ENCODE assay signal across 38 mouse cellular contexts in genomic region chr19:30003621-30004020, GRCm38 (mm10). TPM values are rescaled to one million over a fixed set of nuclear protein-coding genes. Genes with fewer than 3 reads are reported as not detected.
"Had no signal": no experiment of that assay in that cellular context is flagged by ENCODE, and none has a peak within 500 bp of the region (broad histone marks: within the 10 kb centered on the region; RNA-seq: fewer than 3 reads in every experiment).

Gene Trpd52l3, plus strand, starts transcription at chr19:30003790.

- H3K4me1 ChIP-seq: embryonic facial prominence, embryonic 12.5 days; embryonic facial prominence, embryonic 15.5 days had no signal

- H3K4me3 ChIP-seq: embryonic facial prominence, embryonic 10.5 days; embryonic facial prominence, embryonic 12.5 days; embryonic facial prominence, embryonic 13.5 days; embryonic facial prominence, embryonic 15.5 days; erythroblast, embryonic 14.5 days; forebrain, embryonic 10.5 days; forebrain, embryonic 12.5 days; forebrain, embryonic 13.5 days; forebrain, embryonic 15.5 days; gastrocnemius, adult 2 months; heart, adult 2 months had no signal

- H3K27ac ChIP-seq: embryonic facial prominence, embryonic 10.5 days; embryonic facial prominence, embryonic 12.5 days; embryonic facial prominence, embryonic 13.5 days; embryonic facial prominence, embryonic 15.5 days; forebrain, embryonic 10.5 days; forebrain, embryonic 12.5 days; forebrain, embryonic 13.5 days; forebrain, embryonic 15.5 days; gastrocnemius, adult 2 months; heart, adult 2 months had no signal

- DNase-seq: cerebellum, adult 8-10 months; cerebellum, adult 9-10 months; cerebellum, adult 9-11 months; cerebellum, postnatal 10 days; cerebellum, postnatal 14 days; cerebellum, postnatal 25 days; cerebellum, postnatal 36 days; embryo, embryonic 11 days; forebrain, postnatal 0 days; gastrocnemius, adult 2 months; gastrocnemius, postnatal 10 days; gastrocnemius, postnatal 14 days; gastrocnemius, postnatal 25 days; gastrocnemius, postnatal 36 days; heart, adult 18-20 months; heart, adult 2 months had no signal

- H3K36me3 ChIP-seq: embryonic facial prominence, embryonic 10.5 days; embryonic facial prominence, embryonic 12.5 days; embryonic facial prominence, embryonic 13.5 days; embryonic facial prominence, embryonic 15.5 days; forebrain, embryonic 10.5 days; forebrain, embryonic 12.5 days; forebrain, embryonic 15.5 days had no signal

- H3K27me3 ChIP-seq: embryonic facial prominence, embryonic 12.5 days; embryonic facial prominence, embryonic 13.5 days; embryonic facial prominence, embryonic 15.5 days; forebrain, embryonic 12.5 days; forebrain, embryonic 13.5 days; forebrain, embryonic 15.5 days had no signal

RNA-seq across cellular contexts. Expression of gene Trpd52l3, which starts in this region (rescaled TPM):
- total RNA-seq: common myeloid progenitor, adult 5-6 weeks; forebrain, postnatal 0 days; gastrocnemius, adult 18-20 months; gastrocnemius, adult 2 months; gastrocnemius, adult 8-10 months; gastrocnemius, postnatal 10 days; gastrocnemius, postnatal 14 days; gastrocnemius, postnatal 25 days; gastrocnemius, postnatal 36 days; gastrocnemius, postnatal 4 days; granulocyte monocyte progenitor cell, adult 5-6 weeks; heart, adult 18-20 months; heart, adult 2 months; heart, adult 8-10 months had no signal
- polyA plus RNA-seq: cortical plate, adult 2 months; embryonic facial prominence, embryonic 10.5 days; embryonic facial prominence, embryonic 11.5 days; embryonic facial prominence, embryonic 12.5 days; embryonic facial prominence, embryonic 13.5 days; embryonic facial prominence, embryonic 14.5 days; embryonic facial prominence, embryonic 15.5 days; erythroblast, embryonic 14.5 days; forebrain, embryonic 10.5 days; forebrain, embryonic 11.5 days; forebrain, embryonic 12.5 days; forebrain, embryonic 13.5 days; forebrain, embryonic 14.5 days; forebrain, embryonic 15.5 days; forebrain, embryonic 16.5 days; forebrain, postnatal 0 days; frontal cortex, adult 2 months; heart, adult 2 months had no signal
